Mouse (Mus musculus) c-Kit-positive CD71-negative TER-119-negative erythroid progenitor cells, embryonic 14.5 days (primary cell): ENCODE measurements around the gene Rp9.
A peak's percentile ranks its signal among the peaks of the same experiment; 100 is the strongest.
"Not testable (repeated sequence)": the region's sequence is repeated elsewhere in the genome, so short reads cannot be mapped to it uniquely, and the experiment has no call there.

Experiments
- DNase-seq: peaks from one replicate; pipeline ENCODE4 v3.0.0-alpha.2; 2013; ENCODE audit warnings: low read depth

Gene Rp9

DNA sequence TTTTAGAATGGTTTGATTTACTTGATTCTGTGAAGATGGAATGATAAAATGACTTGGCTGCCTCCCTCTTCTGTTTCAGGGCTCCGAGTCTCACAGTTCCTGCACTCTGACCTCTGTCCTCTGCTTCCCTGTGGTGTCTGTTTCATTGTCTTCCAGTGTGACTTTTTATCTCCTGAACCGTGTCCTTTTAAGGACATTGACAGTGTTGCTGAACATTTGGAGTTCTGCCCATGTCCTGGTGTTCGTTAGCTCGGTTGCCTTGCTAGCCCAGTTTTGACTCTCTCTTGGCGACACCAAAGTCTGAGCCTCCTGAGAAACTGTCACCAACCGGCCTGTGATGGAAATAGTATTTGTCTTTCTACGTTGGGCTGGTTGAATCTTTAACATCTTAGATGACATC lies 49.1 kb downstream of the Rp9 start:
- DNase-seq = no peak

DNA sequence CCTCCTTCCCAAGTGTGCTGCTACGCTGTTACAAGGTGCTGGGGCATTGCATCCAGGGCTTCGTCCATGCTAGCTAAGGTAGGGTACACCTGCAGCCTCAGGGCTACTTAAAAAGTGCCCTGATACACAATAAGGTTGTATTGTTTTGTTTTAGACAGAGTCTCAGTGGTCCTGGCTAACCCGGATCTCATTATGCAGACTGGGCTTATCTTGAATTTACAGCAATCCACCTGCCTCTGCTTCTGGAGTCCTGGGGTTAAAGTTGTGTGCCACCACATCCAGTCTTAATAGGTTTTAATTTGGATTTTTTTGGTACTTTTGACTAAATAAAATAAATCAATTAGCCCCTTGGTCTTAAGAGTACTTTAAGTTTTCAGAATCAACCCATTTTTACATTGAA lies 49.7 kb downstream of the Rp9 start:
- DNase-seq = no peak

DNA sequence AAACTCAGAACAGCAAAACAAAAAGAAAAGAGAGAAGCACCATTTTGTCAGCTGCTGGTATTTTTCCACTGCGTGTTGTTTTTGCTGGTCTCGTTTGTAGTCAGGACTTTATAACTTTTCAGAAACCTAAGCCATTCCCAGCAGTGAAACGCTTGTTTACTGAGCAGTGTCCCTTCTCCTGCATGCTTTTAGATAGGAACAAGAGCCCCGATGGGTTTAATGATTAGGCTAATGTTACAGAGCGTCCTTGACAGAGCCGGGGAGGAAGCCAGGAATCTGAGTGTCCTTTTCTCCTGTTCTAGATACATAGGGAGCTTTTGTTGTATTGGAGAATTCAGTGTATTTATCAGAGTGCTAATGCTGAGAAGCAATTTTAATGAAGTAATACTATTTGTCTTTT lies 52.0 kb downstream of the Rp9 start:
- no peak for DNase-seq

DNA sequence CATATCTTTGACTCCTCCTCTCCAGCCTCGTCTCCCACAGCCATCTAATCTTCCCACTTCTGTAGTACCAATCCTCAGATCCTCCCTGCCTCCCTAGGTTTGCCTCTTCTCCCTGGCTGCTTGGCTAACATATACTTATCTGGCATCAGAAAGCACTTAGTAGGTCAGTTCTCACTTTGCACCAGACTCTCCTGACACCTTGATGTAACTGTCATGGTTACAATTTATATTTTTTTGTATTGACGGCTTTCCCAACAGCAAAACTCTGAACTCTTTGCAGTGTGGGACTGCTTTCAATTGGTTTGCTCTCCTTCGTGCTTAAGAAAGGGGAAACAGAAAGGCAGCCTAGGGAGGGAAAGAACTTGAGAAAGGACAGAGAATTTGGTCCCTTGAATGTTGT lies 53.4 kb downstream of the Rp9 start:
- DNase-seq = no peak

DNA sequence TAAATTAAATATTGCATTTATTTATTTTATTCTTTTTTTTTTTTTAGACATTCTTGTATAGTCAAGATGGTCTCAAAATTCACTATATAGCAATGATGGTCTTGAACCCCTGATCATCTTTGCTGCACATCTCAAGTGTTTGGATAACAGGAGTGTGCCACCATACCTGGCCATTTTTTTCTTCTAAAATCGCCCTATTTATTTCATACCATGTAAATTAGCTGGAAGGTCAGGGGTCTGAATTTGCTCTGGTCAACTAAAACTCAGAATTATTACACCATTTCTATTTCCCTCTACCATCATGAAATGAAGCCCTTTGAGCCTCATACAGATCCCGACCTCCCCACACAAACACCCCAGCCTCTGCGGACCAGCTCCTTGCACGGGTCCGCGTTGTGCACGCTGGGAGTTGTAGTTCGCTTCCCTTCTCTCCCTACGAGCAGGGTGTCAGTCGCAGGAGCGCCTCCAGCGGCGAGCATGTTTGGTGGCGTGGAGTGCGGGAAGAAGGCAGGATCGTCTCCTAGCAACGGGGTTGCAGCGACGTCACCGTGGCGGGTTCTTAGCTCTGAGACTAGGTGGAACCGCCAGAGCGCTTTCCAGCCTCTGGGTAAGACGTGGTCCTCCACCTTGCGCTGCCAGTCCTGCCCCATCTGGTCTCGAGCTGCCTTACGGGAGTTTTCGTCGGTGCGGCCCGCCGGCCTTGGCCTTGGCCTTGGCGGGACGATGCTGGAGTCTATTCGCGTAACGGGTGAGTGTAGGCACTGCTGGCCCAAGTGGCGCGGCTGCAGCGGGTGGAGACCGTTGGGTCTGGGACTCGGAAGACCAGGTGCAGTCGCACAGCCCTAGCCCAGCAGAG lies 58.3 kb downstream of the Rp9 start, which contains the start of gene 9530077C05Rik:
Gene 9530077C05Rik (plus strand): TSS at position 512 of the 856 bp plus-strand sequence.
- peak; percentile 94 for DNase-seq

DNA sequence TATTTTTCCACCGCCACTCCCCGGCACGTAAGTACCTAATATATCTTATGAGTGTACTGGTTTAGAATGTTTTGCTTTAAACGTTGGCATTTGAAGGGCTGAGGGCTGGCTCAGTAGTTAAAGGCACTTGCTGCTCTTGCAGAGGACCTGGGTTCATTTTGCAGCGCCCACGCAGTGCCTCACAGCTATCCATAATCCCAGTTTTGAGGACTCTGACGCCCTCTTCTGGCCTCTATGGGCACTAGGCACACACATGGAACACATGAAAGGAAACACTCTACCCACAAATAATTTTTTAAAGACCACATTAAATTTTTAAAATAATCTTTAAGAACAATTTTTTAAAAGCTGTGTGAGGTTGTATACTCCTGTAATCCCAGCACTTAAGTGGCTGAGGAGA lies 60.0 kb downstream of the Rp9 start:
- no peak for DNase-seq

DNA sequence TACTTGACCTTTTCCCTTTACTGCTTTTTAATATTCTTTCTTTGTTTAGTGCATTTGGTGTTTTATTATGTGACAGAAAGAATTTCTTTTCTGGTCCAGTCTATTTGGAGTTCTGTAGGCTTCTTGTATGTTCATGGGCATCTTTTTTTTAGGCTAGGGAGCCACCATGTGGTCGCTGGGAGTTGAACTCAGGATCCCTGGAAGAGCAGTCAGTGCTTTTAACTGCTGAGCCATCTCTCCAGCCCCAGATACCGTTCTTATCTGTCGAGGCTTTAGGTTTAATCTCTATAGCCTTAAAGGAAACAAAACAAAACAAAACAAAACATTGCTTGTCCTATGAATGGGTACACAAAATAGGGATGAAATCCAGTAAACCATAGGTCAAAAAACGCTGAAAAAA lies 61.2 kb downstream of the Rp9 start:
- not testable (repeated sequence) for DNase-seq

DNA sequence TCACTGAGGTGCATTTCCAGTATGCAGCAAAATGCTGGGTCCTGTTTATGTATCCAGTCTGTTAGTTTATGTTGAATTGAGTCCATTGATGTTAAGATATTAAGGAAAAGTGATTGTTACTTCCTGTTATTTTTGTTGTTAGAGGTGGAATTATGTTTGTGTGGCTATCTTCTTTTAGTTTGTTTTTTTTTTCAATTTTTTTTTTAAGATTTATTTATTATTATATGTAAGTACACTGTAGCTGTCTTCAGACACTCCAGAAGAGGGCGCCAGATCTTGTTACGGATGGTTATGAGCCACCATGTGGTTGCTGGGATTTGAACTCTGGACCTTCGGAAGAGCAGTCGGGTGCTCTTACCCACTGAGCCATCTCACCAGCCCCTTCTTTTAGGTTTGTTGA lies 61.9 kb downstream of the Rp9 start:
- DNase-seq = not testable (repeated sequence)

DNA sequence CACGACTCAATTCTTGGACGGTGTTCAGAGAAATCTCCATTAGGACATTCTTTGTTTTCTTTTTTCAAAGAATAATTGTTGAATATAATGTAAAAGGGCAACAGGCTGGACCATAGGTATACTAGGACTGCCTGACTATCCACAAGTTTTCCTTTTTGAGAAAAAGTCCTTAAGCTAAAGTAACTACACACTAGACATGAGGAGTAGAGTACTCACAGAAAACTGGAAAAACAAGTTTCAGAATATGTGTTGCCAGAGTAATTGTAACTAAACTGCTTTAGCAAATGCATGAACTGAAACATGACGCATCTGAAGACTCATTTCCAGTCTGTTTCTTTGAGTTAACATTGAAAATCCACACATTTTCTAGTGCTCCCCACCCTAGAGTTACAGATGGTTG lies 64.1 kb downstream of the Rp9 start:
- no peak for DNase-seq

DNA sequence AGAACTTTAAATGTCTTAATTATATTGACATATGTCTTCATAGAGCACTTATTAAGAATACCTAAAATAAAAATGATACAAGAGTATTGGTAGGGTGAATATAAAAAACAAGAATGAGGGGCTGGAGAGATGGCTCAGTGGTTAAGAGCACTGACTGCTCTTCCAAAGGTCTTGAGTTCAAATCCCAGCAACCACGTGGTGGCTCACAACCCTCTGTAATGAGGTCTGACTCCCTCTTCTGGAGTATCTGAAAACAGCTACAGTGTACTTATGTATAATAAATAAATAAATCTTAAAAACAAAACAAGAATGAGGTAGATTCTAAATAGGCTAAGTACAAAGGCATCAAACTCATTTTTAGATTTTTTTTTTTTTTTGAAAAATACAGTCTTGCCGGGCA lies 66.0 kb downstream of the Rp9 start:
- not testable (repeated sequence) for DNase-seq

DNA sequence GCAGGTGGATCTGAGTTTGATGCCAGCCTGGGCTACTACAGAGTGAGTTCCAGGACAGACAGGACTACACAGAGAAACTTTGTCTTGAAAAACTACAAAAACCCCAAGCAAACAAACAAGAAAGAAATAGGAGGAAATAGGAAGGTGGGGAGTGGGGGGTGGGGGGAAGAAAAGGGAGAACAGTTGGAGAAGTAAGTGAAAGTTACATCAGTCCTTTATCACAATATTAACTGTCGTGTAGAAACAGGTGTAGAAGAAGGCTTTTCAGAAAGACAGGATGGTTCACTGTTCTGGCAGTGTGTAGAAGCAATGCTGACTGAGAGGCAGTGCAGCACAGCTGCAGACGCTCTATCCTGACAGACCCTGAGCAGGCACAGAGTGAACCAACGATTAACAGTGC lies 66.6 kb downstream of the Rp9 start:
- DNase-seq = no peak

DNA sequence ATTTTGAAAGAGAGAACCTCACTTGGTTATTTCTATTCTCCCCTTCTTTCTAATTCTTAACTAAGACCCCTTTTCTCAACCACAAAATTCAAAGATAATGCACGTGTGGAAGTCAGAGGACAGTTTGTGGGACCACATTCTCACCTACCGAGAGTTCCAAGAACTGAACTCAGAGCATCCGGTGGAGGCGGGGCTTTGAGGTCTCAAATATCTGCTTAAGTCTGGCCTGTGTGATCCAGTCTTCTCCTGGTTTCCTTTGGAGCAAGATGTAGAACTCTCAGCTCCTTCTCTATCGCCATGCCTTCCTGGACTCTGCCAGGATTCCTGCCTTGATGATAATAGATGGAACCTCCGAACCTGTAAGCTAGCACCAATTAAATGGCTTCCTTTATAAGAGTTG lies 67.5 kb downstream of the Rp9 start:
- no peak for DNase-seq

DNA sequence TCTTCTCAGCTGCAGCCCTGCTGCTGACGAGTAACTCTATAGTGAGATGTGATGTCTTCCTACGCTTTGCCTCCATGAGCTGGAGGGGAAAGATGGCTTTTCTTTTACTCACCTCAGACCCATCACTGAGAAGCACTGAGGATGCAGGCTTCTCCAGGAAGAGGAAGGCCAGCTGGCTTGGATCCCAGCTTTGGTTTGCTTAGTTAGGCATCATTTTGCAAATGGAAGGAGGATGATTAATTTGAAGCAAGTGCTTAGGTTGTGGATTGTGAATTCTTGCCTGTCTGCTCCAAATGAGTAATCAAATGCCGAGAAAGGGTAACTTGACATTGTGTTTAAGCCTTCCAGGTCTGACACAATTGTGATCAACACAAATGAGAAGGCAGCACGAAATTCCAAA lies 70.5 kb downstream of the Rp9 start:
- no peak for DNase-seq

DNA sequence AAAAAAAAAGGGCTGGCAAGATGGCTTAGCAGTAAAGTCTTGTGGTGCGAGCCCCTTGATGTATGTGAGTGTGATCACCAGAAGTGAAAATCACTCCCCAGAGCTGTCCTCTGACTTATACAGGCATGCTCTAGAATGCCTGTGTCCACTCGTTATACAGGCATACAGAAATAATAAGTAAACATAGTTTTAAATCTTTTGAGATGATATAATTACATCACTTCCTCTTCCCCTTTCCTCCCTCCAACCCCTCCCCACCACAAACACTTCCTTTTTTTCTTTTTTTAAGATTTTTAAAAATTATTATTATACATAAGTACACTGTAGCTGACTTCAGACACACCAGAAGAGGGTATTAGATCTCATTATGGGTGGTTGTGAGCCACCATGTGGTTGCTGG lies 74.8 kb downstream of the Rp9 start:
- DNase-seq = no peak

DNA sequence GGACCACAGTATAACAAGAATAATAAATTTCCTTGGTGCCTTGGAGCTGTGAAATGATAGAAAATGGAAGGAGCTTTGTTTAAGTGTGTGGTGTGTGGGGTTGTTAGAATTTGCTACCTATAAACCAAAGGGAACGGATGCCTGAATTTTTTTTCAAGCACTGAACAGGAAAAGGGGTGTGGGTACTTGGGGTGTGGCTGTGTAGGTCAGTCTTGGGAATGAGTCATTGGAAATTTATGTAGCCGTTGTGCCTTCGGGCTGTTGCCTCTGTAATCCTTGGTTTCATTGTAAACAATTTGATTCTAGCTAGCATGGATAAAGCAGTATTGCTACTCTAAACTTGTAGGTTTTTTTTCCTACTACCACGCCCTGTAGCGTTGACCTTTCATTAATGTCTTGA lies 79.2 kb downstream of the Rp9 start:
- no peak for DNase-seq

DNA sequence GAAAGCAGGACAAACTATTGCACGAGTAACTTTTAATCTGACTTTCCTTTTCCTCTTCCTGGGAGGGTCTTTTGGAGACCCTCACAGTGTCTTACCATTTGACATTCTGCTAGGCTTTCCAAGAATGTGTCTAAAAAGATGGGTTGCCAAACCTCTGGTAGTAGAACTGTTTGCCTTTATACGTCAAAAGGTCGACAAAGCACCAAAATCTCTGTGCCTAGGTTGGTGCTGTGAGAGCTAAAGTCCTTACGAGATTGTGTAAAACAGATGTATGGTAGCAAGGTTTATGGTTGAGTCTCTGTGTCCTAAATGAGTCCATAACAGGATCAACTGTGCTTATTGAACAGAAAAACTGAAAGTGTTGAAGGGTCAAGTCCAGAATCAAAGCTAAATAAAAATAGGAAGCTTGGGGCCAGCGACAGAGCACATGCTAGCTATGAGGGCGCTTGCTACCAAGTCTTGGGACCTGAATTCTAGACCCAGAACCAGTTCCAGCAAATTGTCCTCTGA lies 79.8 kb downstream of the Rp9 start:
- no peak for DNase-seq

DNA sequence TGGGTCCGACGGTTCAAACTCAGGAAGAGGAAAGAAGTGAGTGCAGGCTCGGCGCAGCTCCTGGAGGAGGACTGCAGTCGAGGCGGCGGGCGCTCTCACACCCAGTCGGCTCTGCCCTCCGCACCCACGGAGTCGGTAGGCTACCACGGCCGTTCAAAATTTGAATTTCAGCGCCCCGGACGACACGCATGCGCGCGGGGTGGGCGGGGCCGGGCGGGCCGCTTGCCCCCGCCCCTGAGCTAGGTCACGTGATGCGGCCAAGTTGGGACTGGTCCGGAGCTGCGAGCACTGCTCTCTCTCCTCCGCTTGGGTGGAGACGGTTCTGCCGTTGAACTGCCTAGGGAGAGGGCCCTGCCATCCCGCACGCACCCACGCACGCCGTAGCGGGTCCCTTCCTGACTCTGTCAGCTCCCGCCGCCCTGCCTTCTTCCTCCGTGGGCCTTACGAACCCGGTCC lies 80.5 kb downstream of the Rp9 start, which contains the start of gene Anln:
Gene Anln (minus strand): TSS at position 168 of the 456 bp plus-strand sequence.
- DNase-seq = peak; percentile 80

DNA sequence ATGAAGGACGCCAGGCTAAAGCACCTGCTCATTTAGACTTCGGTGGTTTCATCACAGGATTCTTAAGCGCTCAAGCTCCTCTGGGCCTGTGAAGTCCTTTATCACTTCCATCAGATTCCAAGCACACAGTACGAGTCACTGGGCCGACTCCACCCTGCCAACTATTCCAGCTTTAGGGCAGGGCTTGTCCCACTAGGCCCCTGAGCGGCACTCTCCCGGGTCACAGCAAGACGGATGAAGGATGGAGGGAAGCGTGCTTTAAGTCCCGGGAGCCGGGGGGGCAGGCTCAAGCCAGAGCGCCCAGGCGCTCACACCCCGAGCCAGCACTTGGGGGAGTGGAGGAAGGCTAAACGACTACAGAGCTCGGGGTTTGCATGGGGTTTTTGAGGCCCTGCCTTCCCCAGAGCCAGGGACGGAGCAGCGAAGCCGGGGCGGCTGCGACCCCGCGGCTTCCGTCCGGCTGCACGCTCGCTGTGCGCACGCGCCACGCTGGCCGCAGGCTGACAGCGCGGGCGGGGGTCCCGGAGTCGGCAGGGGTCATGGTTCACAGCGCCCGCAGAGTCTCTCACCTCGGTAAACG lies 81.1 kb downstream of the Rp9 start:
- no peak for DNase-seq

DNA sequence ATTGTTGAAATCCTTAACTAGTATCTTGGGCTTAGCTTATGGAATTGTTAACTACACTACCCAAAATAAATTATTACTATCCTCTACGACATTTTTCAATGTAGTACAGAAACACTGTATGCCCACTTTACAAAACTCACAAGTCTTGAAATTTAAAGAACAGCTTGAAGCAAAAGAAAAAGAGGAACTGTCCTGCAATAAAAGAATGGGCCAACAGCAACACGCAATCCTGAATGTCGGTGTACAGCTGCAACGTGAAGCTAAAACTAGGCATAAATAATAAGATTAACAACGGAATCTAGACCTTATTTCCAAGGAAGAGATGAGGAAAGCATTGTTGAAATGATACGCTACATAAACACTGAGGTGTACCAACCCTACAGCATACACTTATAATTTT lies 81.6 kb downstream of the Rp9 start:
- no peak for DNase-seq

DNA sequence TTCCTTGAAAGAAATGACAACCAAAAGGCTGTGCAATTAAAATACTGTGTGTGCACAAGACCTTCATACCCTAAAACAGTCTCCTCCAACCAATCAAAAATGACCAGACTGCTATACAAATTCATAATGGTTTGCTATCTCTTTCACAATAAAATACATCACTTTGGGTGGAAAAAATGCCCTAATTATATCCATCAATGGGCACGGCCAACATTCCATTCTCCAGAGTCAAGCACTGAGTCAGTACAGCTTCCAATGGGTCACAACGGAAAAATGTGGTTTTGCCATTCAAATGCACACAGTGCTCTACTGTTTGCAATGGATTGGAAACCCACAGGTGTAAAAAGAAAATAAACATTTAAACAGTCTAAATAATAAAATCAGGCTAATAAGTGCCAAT lies 83.7 kb downstream of the Rp9 start:
- DNase-seq = no peak

DNA sequence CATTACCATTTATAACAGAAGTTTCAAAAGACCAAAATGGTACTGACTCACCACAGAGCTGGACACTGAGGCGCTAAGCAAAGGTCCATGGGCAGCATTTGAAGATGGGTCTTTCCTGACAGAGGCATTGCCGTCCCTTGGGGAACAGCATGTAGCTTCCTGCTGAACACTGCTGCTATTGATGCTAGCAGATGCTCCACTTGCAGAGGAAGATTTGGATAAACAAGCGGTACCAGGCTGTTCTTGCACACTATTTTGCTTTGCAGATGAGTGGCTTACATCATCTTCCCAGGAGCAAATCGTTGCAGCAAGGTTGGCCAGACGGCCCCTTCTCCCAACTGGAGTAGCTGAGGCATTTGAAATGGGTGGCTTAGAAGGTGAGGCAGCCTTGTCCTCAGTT lies 93.5 kb downstream of the Rp9 start:
- DNase-seq = no peak

DNA sequence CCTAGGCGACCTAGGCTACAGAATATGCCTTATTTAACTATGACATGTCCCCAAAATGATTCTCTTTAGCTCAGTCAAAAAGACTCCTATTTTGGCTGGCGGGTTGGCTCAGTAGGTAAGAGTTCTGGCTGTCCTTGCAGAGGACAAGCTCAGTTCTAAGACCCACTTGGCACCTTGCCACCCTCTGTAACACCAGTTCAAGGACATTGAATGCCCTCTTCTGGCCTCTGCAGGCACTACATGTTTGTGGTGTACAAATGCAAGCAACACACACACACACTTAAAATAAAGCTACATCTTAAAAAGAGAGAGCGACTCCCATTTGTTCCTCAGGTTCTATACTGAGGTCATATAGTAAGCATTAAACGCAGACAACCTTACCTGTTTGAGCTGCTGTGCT lies 96.8 kb downstream of the Rp9 start:
- no peak for DNase-seq

DNA sequence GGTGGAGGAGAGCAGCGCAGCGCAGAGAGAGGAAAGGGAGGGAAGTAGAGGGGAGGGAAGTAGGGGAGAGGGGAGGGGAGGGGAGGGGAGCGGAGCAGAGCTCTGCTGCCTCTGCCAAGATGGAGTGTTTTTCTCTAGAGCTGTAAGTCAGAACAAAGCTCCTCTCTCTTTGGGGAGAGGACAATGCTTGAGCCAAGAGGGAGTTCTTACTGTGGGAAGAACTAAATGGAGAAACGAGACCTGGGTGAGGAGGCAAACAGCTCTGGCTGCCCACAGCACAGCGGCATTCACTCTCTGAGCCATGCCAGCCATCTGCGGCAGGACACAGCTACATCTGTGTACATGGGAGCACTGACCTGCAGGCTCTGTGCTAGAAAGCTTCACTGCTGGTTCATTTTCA lies 101.5 kb downstream of the Rp9 start:
- no peak for DNase-seq
